Mouse (Mus musculus) common myeloid progenitor, adult 5-6 weeks (primary cell): ENCODE results near the gene Rimbp2. TPM values are rescaled to one million over a fixed set of nuclear protein-coding genes. Genes with fewer than 3 reads are reported as not detected.

Experiments
- ATAC-seq: replicated peaks from 2 replicates; pipeline ENCODE4 v1.8.0; 2016; ENCODE audit warnings: low read depth, mild to moderate bottlenecking, moderate TSS enrichment, inconsistent platforms; ENCODE audit not compliant: poor library complexity, severe bottlenecking
- total RNA-seq: library from RNA; stranded (forward); fragments of 200-1000, 187-1606 nt; gene quantifications from 2 replicates; pipeline ENCODE4 v1.2.3, GENCODE M21; 2017

Gene Rimbp2
- total RNA-seq, 1 experiment from 2014 or later = not detected

DNA sequence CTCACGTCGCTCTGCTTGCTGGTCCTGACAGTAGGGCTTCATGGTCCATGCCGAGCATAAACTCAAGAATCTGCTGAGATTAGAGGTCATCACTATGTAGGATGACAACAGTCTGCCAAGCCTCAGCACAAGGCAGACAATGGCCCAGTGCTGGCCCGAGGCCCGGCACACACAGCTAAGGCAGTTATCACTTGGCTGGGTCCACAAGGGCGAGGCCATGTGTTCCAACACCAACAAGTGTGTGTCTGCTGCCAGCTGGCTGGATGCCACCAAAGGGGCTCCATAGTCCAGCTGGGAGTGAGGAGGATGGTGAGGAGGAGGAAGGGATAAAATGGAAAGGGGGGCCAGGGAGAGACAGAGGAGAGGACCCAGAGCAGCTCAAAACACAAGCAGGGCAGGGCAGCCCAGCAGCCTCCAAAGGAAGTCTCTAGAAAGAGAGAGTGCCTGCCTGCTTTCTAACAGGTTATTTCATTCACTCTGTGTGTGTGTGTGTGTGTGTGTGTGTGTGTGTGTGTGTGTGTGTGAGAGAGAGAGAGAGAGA lies 17.9 kb downstream of the Rimbp2 start:
- no peak for ATAC-seq

GRCm38 (mm10) chr5:128932776-128933175 lies 20.5 kb downstream of the Rimbp2 start:
- ATAC-seq = no peak

GRCm38 (mm10) chr5:128925073-128925472 lies 28.2 kb downstream of the Rimbp2 start:
- no peak for ATAC-seq

DNA sequence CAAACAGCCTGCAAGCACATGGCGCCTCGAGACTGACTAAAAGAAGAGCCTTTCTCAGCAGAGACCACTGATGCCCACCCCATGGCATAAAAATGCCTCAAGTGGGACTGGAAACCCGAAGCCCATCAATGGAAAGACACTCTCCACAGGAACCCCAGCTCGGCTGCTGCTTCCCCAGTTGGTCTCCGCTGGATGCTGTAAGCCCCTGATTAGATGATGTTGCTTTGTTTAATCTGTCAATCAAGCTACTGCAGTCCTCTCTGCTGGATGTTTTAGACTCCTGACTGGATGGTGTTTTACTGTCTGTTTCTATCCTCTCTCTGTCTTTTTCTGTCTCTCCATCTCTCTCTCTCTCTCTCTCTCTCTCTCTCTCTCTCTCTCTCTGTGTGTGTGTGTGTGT lies 33.2 kb downstream of the Rimbp2 start:
- ATAC-seq = no peak

DNA sequence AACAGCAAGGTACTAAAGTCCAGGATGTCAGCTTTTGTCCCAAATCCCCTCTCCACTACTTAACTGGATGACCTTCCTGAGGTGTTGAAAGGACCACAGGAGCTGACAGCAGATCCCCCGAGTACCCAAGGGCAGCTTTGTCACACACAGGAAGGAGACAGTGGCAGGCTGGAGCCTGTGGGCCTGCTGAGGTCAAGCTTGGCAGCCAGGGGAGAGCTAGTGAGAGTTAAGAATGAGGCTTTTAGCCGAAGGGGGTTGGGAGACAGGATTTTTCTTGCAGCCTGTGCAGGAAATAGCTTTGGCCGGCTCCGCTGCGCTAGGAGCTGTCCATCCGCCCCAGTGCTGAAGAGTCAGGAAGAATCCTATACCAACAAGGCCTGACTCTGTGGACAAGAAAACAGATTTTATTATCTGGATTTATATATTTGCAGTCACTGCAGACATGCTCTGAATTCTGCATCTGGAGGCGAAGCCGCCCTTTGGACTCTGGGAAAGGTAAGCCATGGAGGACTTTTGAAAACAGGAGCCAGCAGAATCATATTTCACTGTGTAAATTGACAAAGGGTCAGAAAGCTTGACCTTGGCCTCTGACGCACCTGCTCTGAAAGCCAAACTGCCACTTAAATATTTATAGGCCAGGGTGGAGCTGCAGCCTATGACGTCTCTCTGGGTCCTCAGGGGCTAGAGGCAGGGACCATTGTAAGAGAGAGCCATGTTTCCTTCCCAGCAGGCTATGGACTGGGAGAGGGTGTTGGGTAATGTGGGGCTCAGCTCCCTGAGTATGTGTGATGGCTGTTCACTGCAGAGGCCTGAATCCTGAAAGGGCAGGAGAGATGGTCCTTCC lies 35.9 kb downstream of the Rimbp2 start:
- peak; percentile 83; the same call in 1 of the 2 replicates for ATAC-seq

DNA sequence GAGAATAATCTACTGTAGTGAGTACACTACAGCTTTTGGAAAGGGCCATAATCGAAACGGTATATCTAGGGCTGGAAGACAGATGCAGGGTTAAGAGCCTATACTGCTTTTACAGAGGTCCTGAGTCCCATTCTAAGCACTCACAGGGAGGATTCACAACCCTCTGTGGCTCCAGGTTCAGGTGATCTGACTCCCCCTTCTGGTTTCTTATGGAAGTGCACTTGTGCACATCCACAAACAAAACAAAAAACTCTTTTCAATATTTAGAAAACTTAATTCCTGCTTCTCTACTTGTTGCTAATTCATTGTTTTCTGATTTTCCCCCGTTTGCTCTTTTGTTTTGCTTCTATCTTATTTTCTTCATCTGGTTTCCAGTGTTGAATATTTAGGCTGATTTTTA lies 39.5 kb downstream of the Rimbp2 start:
- ATAC-seq = no peak

- ATAC-seq = no peak
Measured at GRCm38 (mm10) chr5:128912374-128912773, 40.9 kb downstream of the Rimbp2 start.

DNA sequence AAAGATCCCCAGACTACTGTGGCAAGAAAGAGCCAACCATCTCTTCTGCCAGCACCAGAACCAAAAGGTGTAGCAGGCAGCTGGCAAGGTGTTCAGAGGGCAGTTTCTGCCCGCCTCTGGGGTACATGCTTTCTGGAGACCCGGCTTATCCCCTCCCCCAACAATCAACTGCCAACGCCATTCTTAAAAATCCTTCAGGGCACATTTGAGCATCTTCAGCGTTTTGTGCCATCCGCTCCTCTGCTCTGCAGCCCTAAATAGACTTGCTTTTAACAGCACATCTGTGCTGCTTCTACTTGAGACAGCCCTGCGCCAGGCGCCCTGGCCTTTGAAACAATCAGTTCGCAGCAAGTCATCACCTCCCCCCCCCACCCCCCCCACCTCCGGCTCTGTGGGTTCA lies 41.7 kb downstream of the Rimbp2 start:
- no peak for ATAC-seq

GRCm38 (mm10) chr5:128904113-128904512 lies 49.2 kb downstream of the Rimbp2 start:
- ATAC-seq = no peak

DNA sequence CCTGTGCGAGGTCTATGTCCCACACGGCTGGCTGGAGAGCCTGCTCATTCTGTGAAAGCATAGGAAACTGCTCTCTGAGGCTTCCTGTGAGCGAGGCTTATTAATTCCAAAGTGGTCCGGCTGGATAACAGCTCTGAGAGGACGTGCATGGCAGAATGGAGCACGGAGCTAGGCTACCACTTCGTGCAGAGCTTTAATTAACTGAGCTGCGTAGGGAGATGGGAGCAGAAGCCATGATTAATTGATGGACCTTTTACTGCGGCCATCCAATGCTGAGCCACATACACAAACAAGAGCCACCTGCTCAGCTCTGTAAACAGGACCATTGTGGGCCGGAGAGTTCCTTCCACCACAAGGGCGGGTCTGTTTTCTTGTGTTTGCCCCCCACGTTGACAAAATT lies 50.2 kb downstream of the Rimbp2 start:
- no peak for ATAC-seq

DNA sequence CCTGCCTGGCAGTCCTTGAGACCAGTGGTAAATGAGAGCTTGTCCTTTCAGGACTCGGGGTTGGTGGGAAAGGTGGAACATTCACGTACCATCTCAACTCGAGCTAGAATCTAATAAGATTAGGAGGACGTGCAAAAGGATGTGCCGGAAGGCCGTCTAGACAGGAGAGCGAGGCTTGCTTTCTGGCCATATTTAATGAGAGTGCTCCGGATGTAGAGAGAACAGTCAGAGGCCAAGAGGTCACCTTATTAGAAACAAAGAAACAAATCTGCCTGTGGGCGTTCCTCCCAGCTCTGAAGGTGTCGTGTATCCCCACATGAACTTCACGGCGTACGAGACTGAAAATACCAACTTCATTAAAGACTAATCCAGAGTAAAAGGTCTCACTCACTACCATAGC lies 53.3 kb downstream of the Rimbp2 start:
- ATAC-seq = no peak

GRCm38 (mm10) chr5:128894921-128895320 lies 58.4 kb downstream of the Rimbp2 start:
- ATAC-seq = no peak

DNA sequence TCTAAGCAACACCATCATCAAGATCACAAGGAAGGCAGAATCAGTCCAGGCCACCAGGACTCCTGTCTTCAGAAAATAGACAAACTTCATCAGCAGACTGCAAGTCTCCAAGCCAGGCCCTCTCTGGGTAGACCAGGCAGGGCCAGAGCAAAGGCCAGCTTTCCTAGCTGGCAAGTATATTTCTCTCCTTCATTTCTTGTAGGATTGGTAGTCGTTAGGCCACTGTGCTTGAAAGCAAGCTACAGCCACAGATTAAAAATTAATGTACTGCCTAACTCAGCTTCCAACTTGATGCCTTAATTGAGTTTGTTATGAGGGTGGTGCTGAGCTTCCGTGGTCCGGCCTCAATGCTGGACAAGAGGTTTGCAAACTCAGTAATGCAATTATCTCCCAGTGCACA lies 65.7 kb downstream of the Rimbp2 start:
- ATAC-seq = no peak

DNA sequence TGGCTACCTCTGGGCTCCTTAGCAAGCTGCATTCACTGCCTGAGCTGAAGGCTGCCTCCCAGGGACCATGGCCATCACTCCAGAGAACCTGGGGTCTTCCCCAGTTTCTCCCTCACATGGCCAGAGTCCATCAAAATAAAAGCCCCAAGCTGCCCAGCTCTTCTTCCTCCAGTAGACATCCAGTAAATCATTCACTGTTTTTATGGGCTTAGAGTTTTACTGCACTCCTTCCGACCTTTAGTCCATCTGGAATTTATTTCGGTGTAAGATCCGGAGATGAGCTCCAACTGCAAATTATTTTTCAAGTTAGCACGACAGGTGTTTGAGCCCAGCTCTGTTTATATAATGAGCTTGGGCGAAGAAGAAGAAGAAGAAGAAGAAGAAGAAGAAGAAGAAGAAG lies 69.0 kb downstream of the Rimbp2 start:
- no peak for ATAC-seq

GRCm38 (mm10) chr5:128879092-128879491 lies 74.2 kb downstream of the Rimbp2 start:
- no peak for ATAC-seq

DNA sequence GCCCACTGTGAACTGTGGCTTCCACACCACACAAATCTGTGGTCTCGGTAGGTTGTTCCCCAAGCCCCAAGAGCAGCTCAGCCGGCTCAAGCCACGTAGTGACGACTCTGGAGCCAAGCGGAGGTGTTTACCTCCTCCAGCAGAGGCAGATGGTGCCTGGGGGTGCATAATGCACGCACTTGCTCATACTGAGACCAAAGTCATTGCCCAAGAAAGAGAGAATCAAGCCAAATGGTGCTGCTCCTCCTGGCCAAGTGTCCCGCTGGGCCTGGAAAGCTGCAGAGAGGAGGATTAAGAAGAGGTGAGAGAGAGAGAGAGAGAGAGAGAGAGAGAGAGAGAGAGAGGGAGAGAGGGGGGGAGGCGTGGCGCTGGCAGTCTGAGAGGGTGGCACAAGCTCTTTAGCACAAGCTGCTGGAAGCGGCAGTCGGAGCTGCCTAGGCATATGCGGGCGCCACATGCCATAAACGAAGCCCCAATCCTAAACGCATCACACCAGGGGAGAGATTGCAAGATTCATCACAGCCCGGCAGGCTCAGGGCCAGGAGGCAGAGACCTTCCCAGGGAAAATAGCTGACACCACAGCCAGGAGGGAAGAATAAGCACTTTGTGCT lies 75.8 kb downstream of the Rimbp2 start:
- peak; percentile 58 for ATAC-seq

GRCm38 (mm10) chr5:128871706-128872105 lies 81.6 kb downstream of the Rimbp2 start:
- no peak for ATAC-seq

GRCm38 (mm10) chr5:128866811-128867210 lies 86.5 kb downstream of the Rimbp2 start:
- no peak for ATAC-seq

- ATAC-seq = no peak
Measured at GRCm38 (mm10) chr5:128866291-128866690, 87.0 kb downstream of the Rimbp2 start.

DNA sequence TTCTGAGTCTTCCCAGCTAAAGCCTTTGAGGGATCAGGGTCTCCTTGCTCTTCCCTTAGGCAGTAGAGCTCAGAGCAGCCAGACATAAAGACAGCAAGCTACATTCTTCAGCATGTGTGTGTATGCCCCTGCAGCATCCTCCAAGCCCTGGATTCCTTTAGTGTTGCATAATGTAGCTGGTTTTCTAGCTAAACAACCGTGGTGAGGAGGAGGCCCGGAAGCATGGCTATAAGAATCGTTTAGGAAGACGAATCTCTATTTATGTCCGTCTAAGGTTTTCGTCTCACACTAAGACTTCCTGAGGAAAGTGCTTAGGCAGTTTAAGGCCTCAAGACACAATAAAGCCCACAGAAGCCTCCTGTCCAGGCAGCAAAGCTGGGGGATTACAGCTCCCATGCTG lies 89.8 kb downstream of the Rimbp2 start:
- no peak for ATAC-seq

DNA sequence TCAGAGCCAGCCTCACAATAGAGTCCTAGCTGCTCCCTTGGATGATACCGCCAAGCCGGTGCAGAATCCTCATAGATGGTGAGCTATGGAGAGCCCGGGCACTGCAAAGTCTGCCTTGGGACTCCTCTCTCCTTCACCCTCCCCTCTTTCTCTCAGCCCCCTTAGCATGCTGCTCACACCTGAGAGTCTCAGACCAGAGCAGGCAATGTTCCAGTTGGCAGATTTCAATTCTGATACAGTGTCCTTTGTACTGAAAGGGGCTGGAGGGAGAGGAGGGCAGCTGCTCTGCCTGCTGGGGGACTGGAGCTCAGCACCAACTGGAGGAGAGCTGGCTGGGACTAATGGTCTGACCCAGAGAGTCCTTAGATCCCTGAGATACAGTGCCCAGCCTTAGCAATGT lies 92.4 kb downstream of the Rimbp2 start:
- no peak for ATAC-seq
